Mouse (Mus musculus): ENCODE results near the gene Git1. TPM values are rescaled to one million over a fixed set of nuclear protein-coding genes. Genes with fewer than 3 reads are reported as not detected.

Git1 gene
- polyA plus RNA-seq, 2 experiments = 17.3 to 57.1 TPM

GRCm38 (mm10) chr11:77515637-77516552 is 22.5 kb downstream of the Git1 start, which contains the start of gene Trp53i13:
Gene Trp53i13 (minus strand): TSS chr11:77515980.
- no peak for ATAC-seq (ENCODE audit: low FRiP score, low read depth)
- Histone ChIP-seq H3K27me3 (ENCODE audit: control insufficient read depth, insufficient read depth, low read length) (peaks cover 27% of the 10 kb centered on the region), H3K4me3 (replicated peaks; ENCODE audit: low read length) (peak within 1 kb of the TSS; percentile 58), H3K27ac (replicated peaks; ENCODE audit: low read depth, low read length) (no peak within 1 kb of the TSS), H3K36me3 (ENCODE audit: control insufficient read depth, insufficient read depth, low read length) (no peaks in the 10 kb centered on the region; the same call in 1 of the 2 replicates), H3K9me3 (ENCODE audit: control insufficient read depth, low read length) (no peaks in the 10 kb centered on the region), H3K4me2 (replicated peaks; ENCODE audit: low read depth, low read length, severe bottlenecking) (peak within 1 kb of the TSS; percentile 96), H3K4me1 (ENCODE audit: control insufficient read depth, insufficient read depth, low read length) (peaks cover 31% of the 10 kb centered on the region), H3K9ac (ENCODE audit: low read depth, low read length, severe bottlenecking) (peak within 1 kb of the TSS; percentile 49)
- no peak for DNase-seq (ENCODE audit: low spot score)
- 10% methylated on average over 39 of the region's 39 CpGs for WGBS
- TF ChIP-seq POLR2A (IDR thresholded peaks at IDR 0.05; ENCODE audit: borderline replicate concordance, extremely low read depth, insufficient read depth, insufficient read length) = no peak

- WGBS = 53% methylated on average over 5 of the region's 5 CpGs
- peaks cover 29% of the 10 kb centered on the region for H3K4me1 ChIP-seq (ENCODE audit: control insufficient read depth, insufficient read depth, low read length)
- peaks cover 27% of the 10 kb centered on the region for H3K27me3 ChIP-seq (ENCODE audit: control insufficient read depth, insufficient read depth, low read length)
- ATAC-seq (ENCODE audit: low FRiP score, low read depth) = no peak
- H3K36me3 ChIP-seq (ENCODE audit: control insufficient read depth, insufficient read depth, low read length) = no peaks in the 10 kb centered on the region; the same call in 1 of the 2 replicates
- no peaks in the 10 kb centered on the region for H3K9me3 ChIP-seq (ENCODE audit: control insufficient read depth, low read length)
- no peak overlapping the region for H3K9ac ChIP-seq (ENCODE audit: low read depth, low read length, severe bottlenecking)
- TF ChIP-seq POLR2A (IDR thresholded peaks at IDR 0.05; ENCODE audit: borderline replicate concordance, extremely low read depth, insufficient read depth, insufficient read length) = no peak
- no peak overlapping the region for H3K27ac ChIP-seq (replicated peaks; ENCODE audit: low read depth, low read length)
- H3K4me3 ChIP-seq (replicated peaks; ENCODE audit: low read length) = no peak overlapping the region
- no peak for DNase-seq (ENCODE audit: low spot score)
- H3K4me2 ChIP-seq (replicated peaks; ENCODE audit: low read depth, low read length, severe bottlenecking) = no peak overlapping the region
Measured at GRCm38 (mm10) chr11:77516553-77517425, 23.4 kb downstream of the Git1 start.

GRCm38 (mm10) chr11:77518051-77518798 is 24.9 kb downstream of the Git1 start:
- Histone ChIP-seq H3K9me3 (ENCODE audit: control insufficient read depth, low read length) (no peaks in the 10 kb centered on the region), H3K4me3 (replicated peaks; ENCODE audit: low read length) (no peak overlapping the region), H3K9ac (ENCODE audit: low read depth, low read length, severe bottlenecking) (no peak overlapping the region), H3K4me2 (replicated peaks; ENCODE audit: low read depth, low read length, severe bottlenecking) (no peak overlapping the region), H3K27me3 (ENCODE audit: control insufficient read depth, insufficient read depth, low read length) (peaks cover 27% of the 10 kb centered on the region), H3K27ac (replicated peaks; ENCODE audit: low read depth, low read length) (no peak overlapping the region), H3K4me1 (ENCODE audit: control insufficient read depth, insufficient read depth, low read length) (peaks cover 22% of the 10 kb centered on the region), H3K36me3 (ENCODE audit: control insufficient read depth, insufficient read depth, low read length) (no peaks in the 10 kb centered on the region)
- ATAC-seq (ENCODE audit: low FRiP score, low read depth) (no peak), DNase-seq (ENCODE audit: low spot score) (no peak)
- no peak for TF ChIP-seq POLR2A (IDR thresholded peaks at IDR 0.05; ENCODE audit: borderline replicate concordance, extremely low read depth, insufficient read depth, insufficient read length)
- WGBS = 78% methylated on average over 27 of the region's 27 CpGs

GRCm38 (mm10) chr11:77519043-77519442 is 25.7 kb downstream of the Git1 start, which contains the start of gene Gm10392:
Gene Gm10392 (minus strand): TSS chr11:77519198.
- H3K9me3 ChIP-seq (ENCODE audit: control insufficient read depth, low read length) = no peaks in the 10 kb centered on the region
- no peaks in the 10 kb centered on the region for H3K36me3 ChIP-seq (ENCODE audit: control insufficient read depth, insufficient read depth, low read length)
- H3K4me2 ChIP-seq (replicated peaks; ENCODE audit: low read depth, low read length, severe bottlenecking) = no peak within 1 kb of the TSS
- WGBS = 71% methylated on average over 5 of the region's 5 CpGs
- H3K27ac ChIP-seq (replicated peaks; ENCODE audit: low read depth, low read length) = no peak within 1 kb of the TSS
- peaks cover 27% of the 10 kb centered on the region for H3K27me3 ChIP-seq (ENCODE audit: control insufficient read depth, insufficient read depth, low read length)
- H3K9ac ChIP-seq (ENCODE audit: low read depth, low read length, severe bottlenecking) = no peak within 1 kb of the TSS
- TF ChIP-seq POLR2A (IDR thresholded peaks at IDR 0.05; ENCODE audit: borderline replicate concordance, extremely low read depth, insufficient read depth, insufficient read length) = no peak
- DNase-seq (ENCODE audit: low spot score) (no peak), ATAC-seq (ENCODE audit: low FRiP score, low read depth) (no peak)
- no peak within 1 kb of the TSS for H3K4me3 ChIP-seq (replicated peaks; ENCODE audit: low read length)
- peaks cover 19% of the 10 kb centered on the region for H3K4me1 ChIP-seq (ENCODE audit: control insufficient read depth, insufficient read depth, low read length)

Measured in limb, embryonic 14.5 days (tissue).